In the genomic region with DNA sequence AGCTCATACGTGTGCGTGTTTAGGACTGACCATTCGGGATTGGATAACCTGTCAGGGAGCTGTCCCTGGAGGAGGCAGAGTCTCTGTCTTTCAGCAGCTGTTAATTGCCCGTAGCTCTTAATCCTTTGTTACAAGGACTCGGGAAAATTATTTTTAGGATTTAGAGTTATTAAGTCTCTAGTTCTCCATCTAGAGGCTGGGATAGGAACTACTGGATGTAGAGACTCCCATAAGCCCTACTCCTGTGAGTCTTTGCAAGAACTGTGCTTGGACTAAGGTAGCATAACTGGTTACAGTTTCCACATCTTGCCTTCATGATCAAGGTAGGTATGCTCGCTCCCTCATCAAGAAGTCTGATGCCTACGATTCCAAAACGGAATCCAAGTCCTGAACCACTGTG, we compare ENCODE assay signal across 10 mouse cellular contexts.
A peak's percentile ranks its signal among the peaks of the same experiment; 100 is the strongest.
DNase-seq lines count a peak whose midpoint lies in the region; ATAC-seq and TF ChIP-seq lines count a peak whose summit lies in the region.
"Had no signal": no experiment of that assay in that cellular context is flagged by ENCODE, and none has a peak within 500 bp of the region (broad histone marks: within the 10 kb centered on the region; RNA-seq: fewer than 3 reads in every experiment).

No protein-coding gene starts in this region.

- H3K27ac ChIP-seq in embryonic facial prominence, embryonic 11.5 days (replicated peaks; ENCODE audit: low read depth, low read length) = no peak overlapping the region
- no peak overlapping the region for H3K27ac ChIP-seq in embryonic facial prominence, embryonic 10.5 days (replicated peaks)
- H3K27ac ChIP-seq in kidney, postnatal 0 days = no peak overlapping the region
- H3K27ac ChIP-seq in midbrain, embryonic 14.5 days (replicated peaks; ENCODE audit: low read depth, low read length) = no peak overlapping the region
- H3K27ac ChIP-seq in midbrain, embryonic 10.5 days (replicated peaks) = no peak overlapping the region
- H3K27ac ChIP-seq: heart, embryonic 13.5 days; liver, embryonic 12.5 days had no signal

- H3K27me3 ChIP-seq in embryonic facial prominence, embryonic 11.5 days (ENCODE audit: control insufficient read depth, insufficient read depth, low read length) = no peaks in the 10 kb centered on the region
- no peaks in the 10 kb centered on the region for H3K27me3 ChIP-seq in embryonic facial prominence, embryonic 10.5 days (replicated peaks; ENCODE audit: low read depth, poor library complexity, severe bottlenecking)
- no peaks in the 10 kb centered on the region for H3K27me3 ChIP-seq in kidney, postnatal 0 days (ENCODE audit: insufficient read depth, low read length)
- no peaks in the 10 kb centered on the region for H3K27me3 ChIP-seq in midbrain, embryonic 14.5 days (ENCODE audit: control insufficient read depth, insufficient read depth, low read length)
- H3K27me3 ChIP-seq in midbrain, embryonic 10.5 days (ENCODE audit: low read depth, poor library complexity, severe bottlenecking) = no peaks in the 10 kb centered on the region
- H3K27me3 ChIP-seq: liver, embryonic 12.5 days had no signal

- H3K9me3 ChIP-seq in embryonic facial prominence, embryonic 11.5 days (replicated peaks; ENCODE audit: control insufficient read depth, low read length) = no peaks in the 10 kb centered on the region
- no peaks in the 10 kb centered on the region for H3K9me3 ChIP-seq in embryonic facial prominence, embryonic 10.5 days
- H3K9me3 ChIP-seq in kidney, postnatal 0 days (replicated peaks; ENCODE audit: low read length) = no peaks in the 10 kb centered on the region
- no peaks in the 10 kb centered on the region for H3K9me3 ChIP-seq in midbrain, embryonic 14.5 days (ENCODE audit: control insufficient read depth, low read length)
- no peaks in the 10 kb centered on the region for H3K9me3 ChIP-seq in midbrain, embryonic 10.5 days (replicated peaks)
- H3K9me3 ChIP-seq: heart, embryonic 13.5 days; liver, embryonic 12.5 days had no signal

- DNase-seq in embryonic facial prominence, embryonic 11.5 days (ENCODE audit: low spot score) = peak; percentile 34
- no peak for DNase-seq in embryonic facial prominence, embryonic 10.5 days (ENCODE audit: low spot score)
- DNase-seq in kidney, postnatal 0 days (ENCODE audit: low spot score) = peak; percentile 60
- DNase-seq in kidney, postnatal 10 days = no peak
- peak; percentile 50 for DNase-seq in midbrain, embryonic 14.5 days
- no peak for DNase-seq in midbrain, embryonic 10.5 days (ENCODE audit: low spot score)
- no peak for DNase-seq in thymus, postnatal 10 days (ENCODE audit: low spot score in 2 of 2)

- no peak overlapping the region for H3K4me2 ChIP-seq in embryonic facial prominence, embryonic 11.5 days (ENCODE audit: low read depth, low read length)
- H3K4me2 ChIP-seq in kidney, postnatal 0 days (ENCODE audit: low read length) = no peak overlapping the region
- H3K4me2 ChIP-seq in midbrain, embryonic 14.5 days (ENCODE audit: low read length) = no peak overlapping the region
- H3K4me2 ChIP-seq: heart, embryonic 13.5 days; liver, embryonic 12.5 days had no signal

- WGBS in embryonic facial prominence, embryonic 11.5 days = 77% methylated on average over 8 of the region's 8 CpGs
- WGBS in embryonic facial prominence, embryonic 10.5 days = 81% methylated on average over 8 of the region's 8 CpGs
- WGBS in kidney, postnatal 0 days = 76% methylated on average over 8 of the region's 8 CpGs
- 71% methylated on average over 8 of the region's 8 CpGs for WGBS in midbrain, embryonic 14.5 days
- WGBS in midbrain, embryonic 10.5 days = 87% methylated on average over 8 of the region's 8 CpGs

- no peak overlapping the region for H3K4me3 ChIP-seq in embryonic facial prominence, embryonic 11.5 days (ENCODE audit: low read depth, low read length)
- H3K4me3 ChIP-seq in embryonic facial prominence, embryonic 10.5 days = no peak overlapping the region
- no peak overlapping the region for H3K4me3 ChIP-seq in kidney, postnatal 0 days (replicated peaks; ENCODE audit: low read depth, low read length)
- H3K4me3 ChIP-seq in midbrain, embryonic 14.5 days (replicated peaks; ENCODE audit: low read depth, low read length) = no peak overlapping the region
- no peak overlapping the region for H3K4me3 ChIP-seq in midbrain, embryonic 10.5 days
- H3K4me3 ChIP-seq: heart, embryonic 13.5 days; liver, embryonic 12.5 days had no signal

- no peaks in the 10 kb centered on the region for H3K4me1 ChIP-seq in embryonic facial prominence, embryonic 11.5 days (ENCODE audit: control insufficient read depth, insufficient read depth, low read length)
- peaks cover 13% of the 10 kb centered on the region for H3K4me1 ChIP-seq in embryonic facial prominence, embryonic 10.5 days
- 0 out of 2 replicates have a peak, but pooled peaks cover 4% of the 10 kb centered on the region for H3K4me1 ChIP-seq in kidney, postnatal 0 days (replicated peaks; ENCODE audit: insufficient read depth, low read length)
- H3K4me1 ChIP-seq in midbrain, embryonic 14.5 days (ENCODE audit: control insufficient read depth, insufficient read depth, low read length) = peaks cover 5% of the 10 kb centered on the region; the same call in 1 of the 2 replicates
- peaks cover 25% of the 10 kb centered on the region for H3K4me1 ChIP-seq in midbrain, embryonic 10.5 days
- H3K4me1 ChIP-seq: heart, embryonic 13.5 days; liver, embryonic 12.5 days had no signal

- peak; percentile 41 for TF ChIP-seq CTCF in kidney, postnatal 0 days (IDR thresholded peaks at IDR 0.05; ENCODE audit: low read depth)

- H3K9ac ChIP-seq in embryonic facial prominence, embryonic 11.5 days (replicated peaks; ENCODE audit: low read length) = no peak overlapping the region
- no peak overlapping the region for H3K9ac ChIP-seq in kidney, postnatal 0 days (ENCODE audit: low read depth, low read length)
- H3K9ac ChIP-seq in midbrain, embryonic 14.5 days (replicated peaks; ENCODE audit: low read length) = no peak overlapping the region
- H3K9ac ChIP-seq: heart, embryonic 13.5 days; liver, embryonic 12.5 days had no signal

- H3K36me3 ChIP-seq in embryonic facial prominence, embryonic 11.5 days (replicated peaks; ENCODE audit: control insufficient read depth, insufficient read depth, low read depth, low read length) = no peaks in the 10 kb centered on the region
- no peaks in the 10 kb centered on the region for H3K36me3 ChIP-seq in embryonic facial prominence, embryonic 10.5 days (replicated peaks)
- H3K36me3 ChIP-seq in kidney, postnatal 0 days (ENCODE audit: insufficient read depth, low read length) = no peaks in the 10 kb centered on the region
- no peaks in the 10 kb centered on the region for H3K36me3 ChIP-seq in midbrain, embryonic 14.5 days (ENCODE audit: control insufficient read depth, insufficient read depth, low read length)
- H3K36me3 ChIP-seq in midbrain, embryonic 10.5 days = no peaks in the 10 kb centered on the region
- H3K36me3 ChIP-seq: heart, embryonic 13.5 days; liver, embryonic 12.5 days had no signal

- no peak for ATAC-seq in embryonic facial prominence, embryonic 11.5 days (replicated peaks; ENCODE audit: insufficient number of reproducible peaks, low FRiP score, low TSS enrichment, low read depth)
- ATAC-seq in kidney, postnatal 0 days (replicated peaks; ENCODE audit: low FRiP score, low read depth) = no peak
- no peak for ATAC-seq in midbrain, embryonic 14.5 days (ENCODE audit: low FRiP score, low TSS enrichment)
- no peak for ATAC-seq in erythroid progenitor cell, adult 5-6 weeks (replicated peaks; ENCODE audit: low FRiP score, poor library complexity, severe bottlenecking)
- ATAC-seq: liver, embryonic 12.5 days had no signal

Comparison
In these comparisons a context has a peak if more than half of its experiments do, and no peak if none do; other contexts are left out.
1. DNase-seq: peak in embryonic facial prominence, embryonic 11.5 days (single experiment), kidney, postnatal 0 days (single experiment) and midbrain, embryonic 14.5 days (single experiment); none in embryonic facial prominence, embryonic 10.5 days (single experiment), kidney, postnatal 10 days (single experiment), midbrain, embryonic 10.5 days (single experiment) and thymus, postnatal 10 days (0 of 2).